Mouse (Mus musculus): ENCODE results near the gene Synpo2l. TPM values are rescaled to one million over a fixed set of nuclear protein-coding genes. Genes with fewer than 3 reads are reported as not detected.

The Synpo2l gene
- polyA plus RNA-seq, 1 experiment from 2014 or later, result 30.1 TPM

GRCm38 (mm10) chr14:20621903-20622302 lies 46.3 kb downstream of the Synpo2l start:
- H3K4me1 ChIP-seq, result no peaks in the 10 kb centered on the region
- no peak overlapping the region for H3K4me3 ChIP-seq (replicated peaks)
- no peak overlapping the region for H3K9ac ChIP-seq
- H3K36me3 ChIP-seq, result no peaks in the 10 kb centered on the region
- H3K4me2 ChIP-seq (replicated peaks), result no peak overlapping the region
- 84% methylated on average over 2 of the region's 2 CpGs for WGBS
- H3K27me3 ChIP-seq, result no peaks in the 10 kb centered on the region
- no peaks in the 10 kb centered on the region for H3K9me3 ChIP-seq (replicated peaks)
- no peak for ATAC-seq (ENCODE audit: insufficient number of reproducible peaks, low FRiP score, low TSS enrichment, low read depth)
- no peak overlapping the region; the same call in 1 of the 2 replicates for H3K27ac ChIP-seq (replicated peaks)

GRCm38 (mm10) chr14:20619131-20619530 lies 49.0 kb downstream of the Synpo2l start:
- no peak for ATAC-seq (ENCODE audit: insufficient number of reproducible peaks, low FRiP score, low TSS enrichment, low read depth)
- H3K9ac ChIP-seq, result no peak overlapping the region
- H3K27ac ChIP-seq (replicated peaks), result no peak overlapping the region
- no peaks in the 10 kb centered on the region for H3K27me3 ChIP-seq
- no peaks in the 10 kb centered on the region for H3K36me3 ChIP-seq
- no peak overlapping the region for H3K4me3 ChIP-seq (replicated peaks)
- H3K9me3 ChIP-seq (replicated peaks), result no peaks in the 10 kb centered on the region
- no peaks in the 10 kb centered on the region for H3K4me1 ChIP-seq
- no peak overlapping the region for H3K4me2 ChIP-seq (replicated peaks)

GRCm38 (mm10) chr14:20618211-20618610 lies 49.9 kb downstream of the Synpo2l start:
- WGBS, result 67% methylated on average over 5 of the region's 5 CpGs
- no peak overlapping the region for H3K9ac ChIP-seq

GRCm38 (mm10) chr14:20616421-20616820 lies 51.7 kb downstream of the Synpo2l start:
- no peaks in the 10 kb centered on the region for H3K4me1 ChIP-seq
- H3K27ac ChIP-seq (replicated peaks), result no peak overlapping the region
- no peak for ATAC-seq (ENCODE audit: insufficient number of reproducible peaks, low FRiP score, low TSS enrichment, low read depth)
- WGBS, result 54% methylated on average over 2 of the region's 2 CpGs
- H3K4me2 ChIP-seq (replicated peaks), result no peak overlapping the region
- H3K27me3 ChIP-seq, result no peaks in the 10 kb centered on the region
- no peak overlapping the region for H3K9ac ChIP-seq
- no peak overlapping the region for H3K4me3 ChIP-seq (replicated peaks)
- H3K9me3 ChIP-seq (replicated peaks), result no peaks in the 10 kb centered on the region
- no peaks in the 10 kb centered on the region for H3K36me3 ChIP-seq

More at GRCm38 (mm10) chr14:20618211-20618610, 49.9 kb downstream of the Synpo2l start:
- no peak overlapping the region for H3K4me2 ChIP-seq (replicated peaks)
- H3K36me3 ChIP-seq, result no peaks in the 10 kb centered on the region
- no peak overlapping the region for H3K4me3 ChIP-seq (replicated peaks)
- no peak for ATAC-seq (ENCODE audit: insufficient number of reproducible peaks, low FRiP score, low TSS enrichment, low read depth)
- H3K4me1 ChIP-seq, result no peaks in the 10 kb centered on the region
- no peaks in the 10 kb centered on the region for H3K27me3 ChIP-seq
- H3K27ac ChIP-seq (replicated peaks), result no peak overlapping the region
- no peaks in the 10 kb centered on the region for H3K9me3 ChIP-seq (replicated peaks)

GRCm38 (mm10) chr14:20615075-20615474 lies 53.1 kb downstream of the Synpo2l start:
- Histone ChIP-seq H3K9ac (no peak overlapping the region), H3K4me1 (0 out of 2 replicates have a peak, but pooled peaks cover 4% of the 10 kb centered on the region), H3K9me3 (replicated peaks) (no peaks in the 10 kb centered on the region), H3K36me3 (no peaks in the 10 kb centered on the region), H3K4me2 (replicated peaks) (no peak overlapping the region), H3K27me3 (no peaks in the 10 kb centered on the region), H3K4me3 (replicated peaks) (no peak overlapping the region), H3K27ac (replicated peaks) (no peak overlapping the region)
- no peak for ATAC-seq (ENCODE audit: insufficient number of reproducible peaks, low FRiP score, low TSS enrichment, low read depth)
- 96% methylated on average over 2 of the region's 2 CpGs for WGBS

- H3K27ac ChIP-seq (replicated peaks), result no peak overlapping the region
- no peak overlapping the region for H3K4me3 ChIP-seq (replicated peaks)
- no peaks in the 10 kb centered on the region for H3K27me3 ChIP-seq
- no peak overlapping the region for H3K9ac ChIP-seq
- 95% methylated on average over 1 of the region's 1 CpGs for WGBS
- ATAC-seq (ENCODE audit: insufficient number of reproducible peaks, low FRiP score, low TSS enrichment, low read depth), result no peak
- no peaks in the 10 kb centered on the region for H3K9me3 ChIP-seq (replicated peaks)
- 0 out of 2 replicates have a peak, but pooled peaks cover 5% of the 10 kb centered on the region for H3K4me1 ChIP-seq
- H3K36me3 ChIP-seq, result no peaks in the 10 kb centered on the region
- H3K4me2 ChIP-seq (replicated peaks), result no peak overlapping the region
These were observed 55.3 kb downstream of the Synpo2l start for GRCm38 (mm10) chr14:20612820-20613219.

- 0 out of 2 replicates have a peak, but pooled peaks cover 6% of the 10 kb centered on the region for H3K36me3 ChIP-seq
- no peak overlapping the region for H3K4me2 ChIP-seq (replicated peaks)
- no peak overlapping the region for H3K9ac ChIP-seq
- H3K4me1 ChIP-seq, result 0 out of 2 replicates have a peak, but pooled peaks cover 5% of the 10 kb centered on the region
- H3K27ac ChIP-seq (replicated peaks), result peak overlapping the region; percentile 58
- no peaks in the 10 kb centered on the region for H3K27me3 ChIP-seq
- H3K4me3 ChIP-seq (replicated peaks), result no peak overlapping the region
- no peaks in the 10 kb centered on the region for H3K9me3 ChIP-seq (replicated peaks)
- no peak for ATAC-seq (ENCODE audit: insufficient number of reproducible peaks, low FRiP score, low TSS enrichment, low read depth)
- WGBS, result 67% methylated on average over 4 of the region's 4 CpGs
These were observed 58.0 kb downstream of the Synpo2l start for GRCm38 (mm10) chr14:20610146-20610545.

- 64% methylated on average over 3 of the region's 3 CpGs for WGBS
- Histone ChIP-seq H3K4me3 (replicated peaks) (no peak overlapping the region), H3K9ac (no peak overlapping the region), H3K36me3 (0 out of 2 replicates have a peak, but pooled peaks cover 6% of the 10 kb centered on the region), H3K27ac (replicated peaks) (0 out of 2 replicates have a peak overlapping the region, but pooled peaks have one; percentile 22), H3K4me1 (0 out of 2 replicates have a peak, but pooled peaks cover 5% of the 10 kb centered on the region), H3K27me3 (no peaks in the 10 kb centered on the region), H3K9me3 (replicated peaks) (no peaks in the 10 kb centered on the region), H3K4me2 (replicated peaks) (no peak overlapping the region)
- ATAC-seq (ENCODE audit: insufficient number of reproducible peaks, low FRiP score, low TSS enrichment, low read depth), result no peak
These were observed 58.6 kb downstream of the Synpo2l start for GRCm38 (mm10) chr14:20609519-20609918.

Small RNA genes within 50 kb of the gene (microRNA-seq; reads per million reads assigned to microRNA genes)
- 0.52 reads per million for gene Mir6946 (ENCODE audit: borderline number of aligned reads)

Other genes with a start within 250 kb of the Synpo2l start
- gene Cfap70, start 216.1 kb downstream of the Synpo2l start, polyA plus RNA-seq (2015; fragmentation: Nextera tagmentation; extraction: Ambion mirVana), result 4.2 and 7.3 TPM in 2 replicates
- gene Anxa7, start 188.2 kb downstream of the Synpo2l start, polyA plus RNA-seq (2015; fragmentation: Nextera tagmentation; extraction: Ambion mirVana), result 56.4 and 61.7 TPM in 2 replicates
- 1.9 and 2.0 TPM in 2 replicates for gene Mss51, start 171.5 kb downstream of the Synpo2l start, polyA plus RNA-seq (2015; fragmentation: Nextera tagmentation; extraction: Ambion mirVana)
- 46.7 and 50.2 TPM in 2 replicates for gene Ppp3cb, start 121.8 kb downstream of the Synpo2l start, polyA plus RNA-seq (2015; fragmentation: Nextera tagmentation; extraction: Ambion mirVana)
- gene Usp54, start 27.3 kb downstream of the Synpo2l start, polyA plus RNA-seq (2015; fragmentation: Nextera tagmentation; extraction: Ambion mirVana), result 5.6 and 6.6 TPM in 2 replicates
- 7.0 and 9.7 TPM in 2 replicates for gene Myoz1, start 11.8 kb downstream of the Synpo2l start, polyA plus RNA-seq (2015; fragmentation: Nextera tagmentation; extraction: Ambion mirVana)
- 86.8 and 92.5 TPM in 2 replicates for gene Sec24c, start 6.0 kb upstream of the Synpo2l start, polyA plus RNA-seq (2015; fragmentation: Nextera tagmentation; extraction: Ambion mirVana)
- gene Fut11, start 26.6 kb upstream of the Synpo2l start, polyA plus RNA-seq (2015; fragmentation: Nextera tagmentation; extraction: Ambion mirVana), result 32.3 and 34.2 TPM in 2 replicates
- gene Chchd1, start 34.7 kb upstream of the Synpo2l start, polyA plus RNA-seq (2015; fragmentation: Nextera tagmentation; extraction: Ambion mirVana), result 166 and 171 TPM in 2 replicates
- gene Zswim8, start 39.2 kb upstream of the Synpo2l start, polyA plus RNA-seq (2015; fragmentation: Nextera tagmentation; extraction: Ambion mirVana), result 38.6 and 40.1 TPM in 2 replicates
- 35.1 and 38.8 TPM in 2 replicates for gene Ndst2, start 66.2 kb upstream of the Synpo2l start, polyA plus RNA-seq (2015; fragmentation: Nextera tagmentation; extraction: Ambion mirVana)
- gene Camk2g, start 125.7 kb upstream of the Synpo2l start, polyA plus RNA-seq (2015; fragmentation: Nextera tagmentation; extraction: Ambion mirVana), result 54.3 and 56.3 TPM in 2 replicates
- gene Plau, start 168.3 kb upstream of the Synpo2l start, polyA plus RNA-seq (2015; fragmentation: Nextera tagmentation; extraction: Ambion mirVana), result 4.5 TPM in 2 replicates

Data from embryonic facial prominence, embryonic 15.5 days (tissue).